Mouse (Mus musculus) kidney, embryonic 16.5 days (tissue): ENCODE data around the gene Tnfsf15. TPM values are rescaled to one million over a fixed set of nuclear protein-coding genes. Genes with fewer than 3 reads are reported as not detected.
A peak's percentile ranks its signal among the peaks of the same experiment; 100 is the strongest.

Experiments
- ATAC-seq: fragments of 200-750 bp; cut with Nextera tagmentation; 2 replicates; pipeline ENCODE4 v1.8.0; 2017; ENCODE audit warnings: moderate TSS enrichment; ENCODE audit not compliant: low FRiP score, low TSS enrichment
- H3K27ac ChIP-seq: fragments of 300-500 bp; sonication (generic); 2 replicates; pipeline ENCODE4 v1.5.1; 2014; ENCODE audit warnings: low read length
- H3K27me3 ChIP-seq: fragments of 300-500 bp; sonication (generic); 2 replicates; pipeline ENCODE4 v1.6.1; 2014; ENCODE audit warnings: low read length, control low read depth, mixed read lengths; ENCODE audit not compliant: insufficient read depth
- H3K36me3 ChIP-seq: fragments of 300-500 bp; sonication (generic); 2 replicates; pipeline ENCODE4 v1.6.1; 2014; ENCODE audit warnings: low read length, control low read depth, mixed read lengths; ENCODE audit not compliant: insufficient read depth
- H3K4me1 ChIP-seq: fragments of 300-500 bp; sonication (generic); 2 replicates; pipeline ENCODE4 v1.6.1; 2014; ENCODE audit warnings: low read length, control low read depth, mixed read lengths; ENCODE audit not compliant: insufficient read depth
- H3K4me2 ChIP-seq: fragments of 300-500 bp; sonication (generic); replicated peaks from 2 replicates; pipeline ENCODE4 v1.6.1; 2014; ENCODE audit warnings: low read depth, low read length
- H3K4me3 ChIP-seq: fragments of 300-500 bp; sonication (generic); 2 replicates; pipeline ENCODE4 v1.5.1; 2014; ENCODE audit warnings: mild to moderate bottlenecking, low read length
- H3K9ac ChIP-seq: fragments of 300-500 bp; sonication (generic); replicated peaks from 2 replicates; pipeline ENCODE4 v1.6.1; 2014; ENCODE audit warnings: low read length
- H3K9me3 ChIP-seq: fragments of 300-500 bp; sonication (generic); 2 replicates; pipeline ENCODE4 v1.6.1; 2016; ENCODE audit warnings: low read length, control low read depth
- WGBS: fragments of 180-500 bp; shearing (Covaris S2); extraction: QIAGEN DNeasy Blood & Tissue Kit; methylation state at CpG from one replicate; pipeline ENCODE4 v1.1.7; 2014; 5-methylcytosine and 5-hydroxymethylcytosine counted together
- polyA plus RNA-seq: library from polyadenylated mRNA; unstranded; fragments of >200 nt; fragmentation: Nextera tagmentation; extraction: Ambion mirVana; gene quantifications from 2 replicates; pipeline ENCODE4 v1.2.1, GENCODE M21; 2015

The Tnfsf15 gene
- polyA plus RNA-seq, 1 experiment from 2014 or later: 1.3 TPM

GRCm38 (mm10) chr4:63745271-63745670 is 358 bp upstream of the Tnfsf15 start:
- ATAC-seq: peak; percentile 29; the same call in 1 of the 2 replicates
- H3K4me3 ChIP-seq: no peak overlapping the region
- no peaks in the 10 kb centered on the region for H3K36me3 ChIP-seq
- H3K27ac ChIP-seq: no peak overlapping the region; the same call in 1 of the 2 replicates
- WGBS: 67% methylated on average over 6 of the region's 6 CpGs
- peak overlapping the region; percentile 27; the same call in 1 of the 2 replicates for H3K4me2 ChIP-seq
- H3K4me1 ChIP-seq: peaks cover 30% of the 10 kb centered on the region
- peak overlapping the region; percentile 46; the same call in 1 of the 2 replicates for H3K9ac ChIP-seq
- no peaks in the 10 kb centered on the region for H3K9me3 ChIP-seq
- H3K27me3 ChIP-seq: no peaks in the 10 kb centered on the region

DNA sequence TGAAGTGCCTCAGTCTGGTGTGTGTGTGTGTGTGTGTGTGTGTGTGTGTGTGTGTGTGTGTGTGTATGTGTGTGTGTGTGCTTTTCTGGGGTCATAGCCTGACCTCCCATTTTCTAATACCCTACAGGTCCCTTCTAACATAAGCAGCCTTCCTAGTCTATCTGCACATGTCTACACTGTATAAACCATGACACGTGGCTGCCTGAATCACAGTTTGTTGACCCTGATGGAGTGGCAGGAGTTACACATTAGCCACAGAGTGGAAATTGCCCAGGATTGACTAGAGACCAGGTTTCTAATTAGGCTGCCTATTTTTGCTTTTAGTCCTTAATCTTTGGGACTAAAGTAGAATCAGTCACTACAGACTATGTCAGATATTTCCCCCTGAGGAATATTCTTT is 1.3 kb downstream of the Tnfsf15 start:
- whole genome bisulfite sequencing: 43% methylated on average over 1 of the region's 1 CpGs
- no peak overlapping the region for H3K27ac ChIP-seq
- peak overlapping the region; percentile 22; the same call in 1 of the 2 replicates for H3K4me2 ChIP-seq
- H3K9ac ChIP-seq: no peak overlapping the region
- H3K27me3 ChIP-seq: no peaks in the 10 kb centered on the region
- H3K4me1 ChIP-seq: peaks cover 46% of the 10 kb centered on the region
- no peaks in the 10 kb centered on the region for H3K9me3 ChIP-seq
- peak; percentile 82; the same call in 1 of the 2 replicates for ATAC-seq
- no peaks in the 10 kb centered on the region for H3K36me3 ChIP-seq
- H3K4me3 ChIP-seq: no peak overlapping the region

- Histone ChIP-seq H3K9ac (no peak overlapping the region), H3K27ac (no peak overlapping the region; the same call in 1 of the 2 replicates), H3K9me3 (no peaks in the 10 kb centered on the region), H3K4me1 (peaks cover 51% of the 10 kb centered on the region), H3K27me3 (no peaks in the 10 kb centered on the region), H3K4me2 (no peak overlapping the region), H3K36me3 (no peaks in the 10 kb centered on the region), H3K4me3 (no peak overlapping the region)
- no peak for ATAC-seq
- WGBS: 64% methylated on average over 5 of the region's 5 CpGs
These were observed 2.0 kb downstream of the Tnfsf15 start for GRCm38 (mm10) chr4:63742763-63743371.

DNA sequence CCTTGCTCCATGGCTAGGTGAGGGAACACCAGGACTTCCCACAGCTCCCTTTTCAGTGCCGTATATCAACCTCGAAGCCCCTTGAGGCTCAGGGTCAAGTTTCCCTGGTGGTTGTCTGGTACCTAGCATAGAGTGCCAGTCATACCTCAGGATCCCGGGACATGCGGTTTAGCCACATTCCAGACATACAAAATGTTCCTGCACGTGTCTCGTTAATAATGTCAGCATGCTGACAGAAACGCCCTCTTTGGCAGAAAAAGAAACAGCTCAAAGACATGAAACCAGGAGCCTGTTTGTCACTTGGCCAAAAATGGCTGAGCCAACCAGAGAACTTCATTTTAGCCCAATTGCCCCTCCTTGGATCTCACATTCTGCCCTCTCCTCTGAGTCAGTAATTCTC is 2.8 kb downstream of the Tnfsf15 start:
- H3K4me1 ChIP-seq: peaks cover 51% of the 10 kb centered on the region
- 54% methylated on average over 7 of the region's 7 CpGs for WGBS
- H3K9me3 ChIP-seq: no peaks in the 10 kb centered on the region
- H3K27me3 ChIP-seq: no peaks in the 10 kb centered on the region
- H3K4me2 ChIP-seq: no peak overlapping the region
- H3K9ac ChIP-seq: no peak overlapping the region
- ATAC-seq: no peak
- no peaks in the 10 kb centered on the region for H3K36me3 ChIP-seq
- no peak overlapping the region for H3K27ac ChIP-seq
- H3K4me3 ChIP-seq: no peak overlapping the region

DNA sequence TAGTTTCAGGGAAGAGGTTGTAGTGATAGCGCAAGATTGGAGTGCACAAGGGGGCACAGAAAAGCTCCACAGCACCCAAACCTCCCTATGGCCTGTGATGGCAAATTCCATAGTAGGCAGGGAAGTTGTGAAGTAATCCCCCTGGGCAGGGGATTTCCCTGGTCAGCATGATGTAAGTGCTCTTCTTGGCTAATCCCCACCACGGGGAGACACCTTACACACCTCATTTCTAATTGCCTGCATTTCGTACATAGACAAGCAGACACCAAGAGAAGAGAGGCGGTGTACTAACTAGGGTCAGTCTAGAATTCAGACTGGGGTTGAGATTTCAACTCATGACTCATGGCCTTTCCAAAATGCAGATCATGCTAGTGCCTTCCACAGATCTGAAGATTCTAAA is 4.2 kb downstream of the Tnfsf15 start:
- 84% methylated on average over 4 of the region's 4 CpGs for WGBS
- ATAC-seq: no peak
- Histone ChIP-seq H3K4me2 (no peak overlapping the region), H3K4me3 (no peak overlapping the region), H3K4me1 (peaks cover 51% of the 10 kb centered on the region), H3K27ac (no peak overlapping the region), H3K27me3 (no peaks in the 10 kb centered on the region), H3K9me3 (no peaks in the 10 kb centered on the region), H3K36me3 (no peaks in the 10 kb centered on the region), H3K9ac (no peak overlapping the region)

- no peak overlapping the region for H3K9ac ChIP-seq
- ATAC-seq: no peak
- H3K27me3 ChIP-seq: no peaks in the 10 kb centered on the region
- WGBS: 80% methylated on average over 3 of the region's 3 CpGs
- H3K9me3 ChIP-seq: no peaks in the 10 kb centered on the region
- H3K36me3 ChIP-seq: no peaks in the 10 kb centered on the region
- no peak overlapping the region for H3K4me3 ChIP-seq
- H3K4me1 ChIP-seq: peaks cover 44% of the 10 kb centered on the region
- no peak overlapping the region for H3K27ac ChIP-seq
- H3K4me2 ChIP-seq: no peak overlapping the region
These were observed 4.9 kb downstream of the Tnfsf15 start for GRCm38 (mm10) chr4:63740001-63740400.

GRCm38 (mm10) chr4:63739524-63739923 is 5.4 kb downstream of the Tnfsf15 start:
- ATAC-seq: no peak
- H3K4me2 ChIP-seq: no peak overlapping the region
- H3K27me3 ChIP-seq: no peaks in the 10 kb centered on the region
- H3K27ac ChIP-seq: no peak overlapping the region
- no peaks in the 10 kb centered on the region for H3K36me3 ChIP-seq
- H3K4me3 ChIP-seq: no peak overlapping the region
- H3K9me3 ChIP-seq: no peaks in the 10 kb centered on the region
- no peak overlapping the region for H3K9ac ChIP-seq
- H3K4me1 ChIP-seq: peaks cover 40% of the 10 kb centered on the region
- WGBS: 62% methylated on average over 7 of the region's 7 CpGs

- no peaks in the 10 kb centered on the region for H3K27me3 ChIP-seq
- peaks cover 34% of the 10 kb centered on the region for H3K4me1 ChIP-seq
- no peaks in the 10 kb centered on the region for H3K9me3 ChIP-seq
- ATAC-seq: no peak
- H3K36me3 ChIP-seq: no peaks in the 10 kb centered on the region
- H3K4me2 ChIP-seq: no peak overlapping the region
- 26% methylated on average over 9 of the region's 9 CpGs for WGBS
- no peak overlapping the region for H3K9ac ChIP-seq
- no peak overlapping the region for H3K4me3 ChIP-seq
- H3K27ac ChIP-seq: no peak overlapping the region
These were observed 6.4 kb downstream of the Tnfsf15 start for GRCm38 (mm10) chr4:63738364-63738997.

GRCm38 (mm10) chr4:63731299-63731698 is 13.6 kb downstream of the Tnfsf15 start:
- no peak for ATAC-seq
- Histone ChIP-seq H3K9ac (no peak overlapping the region), H3K4me1 (0 out of 2 replicates have a peak, but pooled peaks cover 3% of the 10 kb centered on the region), H3K4me2 (no peak overlapping the region), H3K9me3 (no peaks in the 10 kb centered on the region), H3K36me3 (no peaks in the 10 kb centered on the region), H3K27me3 (no peaks in the 10 kb centered on the region), H3K27ac (no peak overlapping the region), H3K4me3 (no peak overlapping the region)
- WGBS: 68% methylated on average over 2 of the region's 2 CpGs

DNA sequence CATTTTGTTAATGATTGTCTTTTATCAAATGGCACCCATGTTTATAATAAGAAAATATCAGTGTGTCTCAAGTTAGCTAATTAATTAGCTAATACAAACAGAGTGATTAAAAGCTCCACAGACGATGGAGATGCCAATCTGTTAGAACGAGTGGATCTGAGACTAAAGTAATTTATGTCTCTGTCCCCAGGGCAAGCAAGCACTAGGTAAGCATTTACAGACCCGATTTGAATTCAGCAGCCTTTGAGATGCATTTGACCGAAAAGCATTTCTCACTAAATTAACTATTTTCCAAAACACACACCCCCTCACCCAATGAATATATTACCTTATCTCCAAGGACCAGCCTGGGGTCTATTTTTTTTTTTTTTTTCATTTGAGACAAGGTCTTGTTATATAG is 18.2 kb downstream of the Tnfsf15 start:
- H3K4me2 ChIP-seq: no peak overlapping the region
- no peaks in the 10 kb centered on the region for H3K9me3 ChIP-seq
- H3K36me3 ChIP-seq: no peaks in the 10 kb centered on the region
- H3K4me1 ChIP-seq: peaks cover 3% of the 10 kb centered on the region; the same call in 1 of the 2 replicates
- no peak overlapping the region for H3K27ac ChIP-seq
- WGBS: 26% methylated on average over 4 of the region's 4 CpGs
- H3K27me3 ChIP-seq: no peaks in the 10 kb centered on the region
- H3K4me3 ChIP-seq: no peak overlapping the region
- ATAC-seq: no peak
- H3K9ac ChIP-seq: no peak overlapping the region
